Mouse (Mus musculus) lung, embryonic 16.5 days (tissue): ENCODE measurements around the gene Ylpm1. TPM values are rescaled to one million over a fixed set of nuclear protein-coding genes. Genes with fewer than 3 reads are reported as not detected.

Source experiments
- ATAC-seq: fragments of 200-750 bp; cut with Nextera tagmentation; 2 replicates; pipeline ENCODE4 v1.8.0; 2017; ENCODE audit warnings: low read depth, mild to moderate bottlenecking, moderate library complexity
- H3K27ac ChIP-seq: fragments of 300-500 bp; sonication (generic); 2 replicates; pipeline ENCODE4 v1.5.1; 2014; ENCODE audit warnings: mild to moderate bottlenecking, control low read depth, low read length
- H3K27me3 ChIP-seq: fragments of 300-500 bp; sonication (generic); 2 replicates; pipeline ENCODE4 v1.6.1; 2014; ENCODE audit warnings: low read depth, low read length, mixed read lengths; ENCODE audit not compliant: control insufficient read depth, insufficient read depth
- H3K36me3 ChIP-seq: fragments of 300-500 bp; sonication (generic); 2 replicates; pipeline ENCODE4 v1.6.1; 2014; ENCODE audit warnings: low read length; ENCODE audit not compliant: control insufficient read depth, insufficient read depth
- H3K4me1 ChIP-seq: fragments of 300-500 bp; sonication (generic); replicated peaks from 2 replicates; pipeline ENCODE4 v1.6.1; 2014; ENCODE audit warnings: low read length, mixed read lengths; ENCODE audit not compliant: control insufficient read depth, insufficient read depth
- H3K4me2 ChIP-seq: fragments of 300-500 bp; sonication (generic); 2 replicates; pipeline ENCODE4 v1.6.1; 2014; ENCODE audit warnings: low read depth, low read length, control low read depth
- H3K4me3 ChIP-seq: fragments of 300-500 bp; sonication (generic); 2 replicates; pipeline ENCODE4 v1.5.1; 2014; ENCODE audit warnings: mild to moderate bottlenecking, low read length, control low read depth
- H3K9ac ChIP-seq: fragments of 300-500 bp; sonication (generic); 2 replicates; pipeline ENCODE4 v1.6.1; 2014; ENCODE audit warnings: low read length, control low read depth
- H3K9me3 ChIP-seq: fragments of 300-500 bp; sonication (generic); 2 replicates; pipeline ENCODE4 v1.6.1; 2016; ENCODE audit warnings: low read length; ENCODE audit not compliant: control insufficient read depth
- WGBS: fragments of 180-500 bp; shearing (Covaris S2); extraction: QIAGEN DNeasy Blood & Tissue Kit; methylation state at CpG from one replicate; pipeline ENCODE4 v1.1.7; 2014; 5-methylcytosine and 5-hydroxymethylcytosine counted together
- polyA plus RNA-seq: library from polyadenylated mRNA; unstranded; fragments of >200 nt; fragmentation: Nextera tagmentation; extraction: Ambion mirVana; gene quantifications from 2 replicates; pipeline ENCODE4 v1.2.1, GENCODE M21; 2015

Ylpm1 gene
- polyA plus RNA-seq, 1 experiment from 2014 or later = 25.5 TPM

GRCm38 (mm10) chr12:85077100-85077499 is 81.0 kb downstream of the Ylpm1 start:
- Histone ChIP-seq H3K9ac (no peak overlapping the region), H3K9me3 (no peaks in the 10 kb centered on the region), H3K4me2 (no peak overlapping the region), H3K27ac (no peak overlapping the region), H3K4me1 (no peaks in the 10 kb centered on the region), H3K27me3 (no peaks in the 10 kb centered on the region), H3K36me3 (peaks cover 5% of the 10 kb centered on the region; the same call in 1 of the 2 replicates), H3K4me3 (no peak overlapping the region)
- 87% methylated on average over 3 of the region's 3 CpGs for WGBS
- ATAC-seq = no peak

GRCm38 (mm10) chr12:85084257-85084656 is 88.1 kb downstream of the Ylpm1 start:
- no peak overlapping the region for H3K4me3 ChIP-seq
- WGBS = 70% methylated on average over 2 of the region's 2 CpGs
- no peaks in the 10 kb centered on the region for H3K27me3 ChIP-seq
- peaks cover 8% of the 10 kb centered on the region; the same call in 1 of the 2 replicates for H3K36me3 ChIP-seq
- 0 out of 2 replicates have a peak, but pooled peaks cover 3% of the 10 kb centered on the region for H3K9me3 ChIP-seq
- H3K4me2 ChIP-seq = no peak overlapping the region
- H3K9ac ChIP-seq = no peak overlapping the region
- no peak for ATAC-seq
- no peak overlapping the region for H3K27ac ChIP-seq
- no peaks in the 10 kb centered on the region for H3K4me1 ChIP-seq

DNA sequence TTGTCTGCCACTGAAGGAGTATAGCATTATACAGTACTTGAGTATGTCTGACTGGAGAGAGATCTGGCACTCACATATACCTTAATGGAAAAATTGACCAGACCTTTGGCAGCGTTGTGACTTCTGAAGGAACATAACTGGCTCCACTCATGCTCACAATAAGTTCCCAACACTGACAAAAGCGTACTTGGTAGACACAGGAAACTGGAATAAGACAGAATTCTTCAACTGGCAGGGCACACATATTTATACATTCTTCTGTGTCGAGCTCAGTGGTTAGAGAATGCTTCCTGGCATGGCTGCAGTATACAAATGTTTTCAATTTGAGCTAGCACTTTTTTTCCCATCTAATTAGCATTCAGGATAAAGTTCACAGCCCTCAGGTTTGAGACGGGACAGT is 88.8 kb downstream of the Ylpm1 start:
- 75% methylated on average over 4 of the region's 4 CpGs for WGBS
- ATAC-seq = no peak

DNA sequence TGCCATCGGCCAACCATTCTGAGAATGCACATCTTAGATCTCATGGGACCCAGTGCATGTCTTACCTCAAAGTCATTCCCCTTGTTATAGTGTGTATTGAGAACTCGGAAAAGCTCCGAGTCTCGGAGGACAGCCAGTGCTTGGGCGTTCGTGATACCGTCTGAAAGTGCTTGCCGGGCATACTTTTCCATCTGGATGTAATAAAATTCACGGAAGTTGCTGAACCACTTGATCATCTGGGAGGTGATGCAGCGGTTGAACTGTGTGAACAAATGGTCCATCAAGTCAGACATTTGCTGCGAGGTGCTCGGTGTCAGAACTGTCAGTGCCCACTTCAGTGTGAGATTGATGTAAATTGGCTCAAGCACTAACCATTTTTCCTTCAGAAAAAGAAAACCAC is 91.7 kb downstream of the Ylpm1 start:
- Histone ChIP-seq H3K27ac (no peak overlapping the region), H3K27me3 (no peaks in the 10 kb centered on the region), H3K9ac (no peak overlapping the region), H3K4me1 (no peaks in the 10 kb centered on the region), H3K4me3 (no peak overlapping the region), H3K9me3 (0 out of 2 replicates have a peak, but pooled peaks cover 3% of the 10 kb centered on the region), H3K36me3 (peaks cover 8% of the 10 kb centered on the region; the same call in 1 of the 2 replicates), H3K4me2 (no peak overlapping the region)
- 91% methylated on average over 12 of the region's 12 CpGs for WGBS
- ATAC-seq = no peak

More for the DNA sequence above, 88.8 kb downstream of the Ylpm1 start:
- Histone ChIP-seq H3K9me3 (0 out of 2 replicates have a peak, but pooled peaks cover 3% of the 10 kb centered on the region), H3K4me2 (no peak overlapping the region), H3K36me3 (peaks cover 8% of the 10 kb centered on the region; the same call in 1 of the 2 replicates), H3K4me3 (no peak overlapping the region), H3K27ac (no peak overlapping the region), H3K9ac (no peak overlapping the region), H3K27me3 (no peaks in the 10 kb centered on the region), H3K4me1 (no peaks in the 10 kb centered on the region)

DNA sequence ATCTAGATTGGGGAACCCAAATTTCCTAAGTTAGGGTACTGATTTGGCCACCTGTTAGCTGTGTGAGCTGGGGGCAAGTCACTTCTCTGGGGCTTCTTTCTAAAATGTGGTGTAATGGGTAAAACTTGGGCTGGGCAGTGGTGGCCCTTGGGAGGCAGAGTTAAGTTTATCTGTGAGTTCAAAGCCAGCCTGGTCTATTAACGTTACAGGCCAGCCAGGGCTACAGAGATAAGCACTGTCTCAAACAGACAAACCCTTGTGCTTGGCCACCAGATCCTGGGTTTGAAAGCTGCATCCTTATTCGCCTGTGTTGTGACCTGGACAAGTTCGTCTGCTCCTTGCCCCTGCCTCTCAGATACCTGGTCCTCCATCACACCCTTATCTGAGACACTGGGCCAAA is 95.1 kb downstream of the Ylpm1 start:
- Histone ChIP-seq H3K27me3 (no peaks in the 10 kb centered on the region), H3K4me2 (no peak overlapping the region), H3K4me1 (no peaks in the 10 kb centered on the region), H3K9me3 (0 out of 2 replicates have a peak, but pooled peaks cover 3% of the 10 kb centered on the region), H3K9ac (no peak overlapping the region), H3K4me3 (no peak overlapping the region), H3K27ac (no peak overlapping the region), H3K36me3 (peaks cover 8% of the 10 kb centered on the region; the same call in 1 of the 2 replicates)
- WGBS = 74% methylated on average over 3 of the region's 3 CpGs
- no peak for ATAC-seq

GRCm38 (mm10) chr12:85092214-85092613 is 96.1 kb downstream of the Ylpm1 start:
- WGBS = 4% methylated on average over 3 of the region's 3 CpGs
- ATAC-seq = 0 out of 2 replicates have a peak, but pooled peaks have one; percentile 35

GRCm38 (mm10) chr12:85094010-85094409 is 97.9 kb downstream of the Ylpm1 start:
- 0 out of 2 replicates have a peak, but pooled peaks cover 1% of the 10 kb centered on the region for H3K9me3 ChIP-seq
- no peaks in the 10 kb centered on the region for H3K4me1 ChIP-seq
- no peak overlapping the region for H3K27ac ChIP-seq
- H3K9ac ChIP-seq = no peak overlapping the region
- ATAC-seq = peak; percentile 85
- H3K36me3 ChIP-seq = no peaks in the 10 kb centered on the region
- no peak overlapping the region for H3K4me3 ChIP-seq
- 21% methylated on average over 14 of the region's 14 CpGs for WGBS
- no peaks in the 10 kb centered on the region for H3K27me3 ChIP-seq
- H3K4me2 ChIP-seq = peak overlapping the region; percentile 14; the same call in 1 of the 2 replicates

More at GRCm38 (mm10) chr12:85092214-85092613, 96.1 kb downstream of the Ylpm1 start:
- Histone ChIP-seq H3K9me3 (0 out of 2 replicates have a peak, but pooled peaks cover 3% of the 10 kb centered on the region), H3K36me3 (peaks cover 7% of the 10 kb centered on the region; the same call in 1 of the 2 replicates), H3K4me3 (no peak overlapping the region), H3K4me2 (no peak overlapping the region), H3K4me1 (no peaks in the 10 kb centered on the region), H3K27ac (no peak overlapping the region), H3K9ac (no peak overlapping the region), H3K27me3 (no peaks in the 10 kb centered on the region)

DNA sequence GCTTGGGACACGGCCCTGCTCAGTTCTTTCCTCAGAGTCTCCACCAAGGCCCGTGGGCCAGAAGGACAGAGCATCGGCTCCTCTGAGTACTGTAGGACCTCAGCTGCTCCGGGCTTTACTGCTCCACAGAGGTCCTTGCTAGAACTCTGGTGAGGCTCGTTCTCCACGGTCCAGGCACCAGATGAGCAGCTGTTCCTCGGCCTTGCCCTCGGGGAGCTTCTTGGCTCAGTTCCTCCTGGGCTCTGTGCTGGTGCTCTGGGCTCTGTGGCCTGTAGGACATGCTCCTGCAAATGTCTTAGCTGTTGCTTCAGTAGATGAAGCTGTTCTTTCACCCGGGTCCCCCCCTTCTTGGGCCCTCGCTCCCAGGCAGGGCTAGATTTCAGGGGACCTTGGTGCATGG is 98.6 kb downstream of the Ylpm1 start:
- Histone ChIP-seq H3K9ac (no peak overlapping the region), H3K36me3 (no peaks in the 10 kb centered on the region), H3K27me3 (no peaks in the 10 kb centered on the region), H3K27ac (no peak overlapping the region), H3K4me2 (no peak overlapping the region), H3K4me3 (no peak overlapping the region), H3K9me3 (no peaks in the 10 kb centered on the region), H3K4me1 (no peaks in the 10 kb centered on the region)
- peak; percentile 22; the same call in 1 of the 2 replicates for ATAC-seq
- 66% methylated on average over 10 of the region's 10 CpGs for WGBS

DNA sequence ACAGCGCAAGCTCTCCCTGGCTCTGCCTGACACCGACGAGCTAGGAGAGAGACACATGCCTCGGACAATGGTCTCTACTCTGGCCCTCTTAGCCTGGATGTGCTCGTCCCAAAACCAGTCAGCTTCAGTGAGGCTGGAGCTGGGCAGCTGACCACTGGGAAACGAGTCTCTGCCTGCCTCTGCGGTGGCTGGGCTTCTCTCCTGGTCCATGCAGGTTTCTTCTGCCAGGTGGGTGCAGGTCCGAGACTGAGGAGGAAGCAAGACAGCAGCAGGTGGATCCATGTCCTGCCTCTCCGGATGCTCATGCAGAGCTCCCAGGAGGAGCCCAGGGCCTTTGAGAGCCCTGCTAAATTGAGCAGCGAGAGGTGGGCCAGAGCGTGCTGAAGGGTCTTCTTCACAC is 99.0 kb downstream of the Ylpm1 start:
- no peaks in the 10 kb centered on the region for H3K4me1 ChIP-seq

More for the DNA sequence above, 99.0 kb downstream of the Ylpm1 start:
- no peak overlapping the region for H3K4me2 ChIP-seq
- H3K27me3 ChIP-seq = no peaks in the 10 kb centered on the region
- 81% methylated on average over 11 of the region's 11 CpGs for WGBS
- H3K9ac ChIP-seq = no peak overlapping the region
- H3K36me3 ChIP-seq = no peaks in the 10 kb centered on the region
- no peaks in the 10 kb centered on the region for H3K9me3 ChIP-seq
- no peak overlapping the region for H3K4me3 ChIP-seq
- no peak overlapping the region for H3K27ac ChIP-seq
- ATAC-seq = no peak
